Mouse (Mus musculus) adrenal gland, postnatal 4 days (tissue): ENCODE measurements around the gene Gm20521. TPM values are rescaled to one million over a fixed set of nuclear protein-coding genes. Genes with fewer than 3 reads are reported as not detected.
"Not testable (repeated sequence)": the region's sequence is repeated elsewhere in the genome, so short reads cannot be mapped to it uniquely, and the experiment has no call there.

Experiments used
- DNase-seq, 2 experiments: peaks; one replicate each; pipeline ENCODE4 v3.0.0; 2021 to 2022; ENCODE audit warnings: low spot score in 2 of 2, mixed read lengths in 2 of 2
- total RNA-seq, 2 experiments: library from RNA; stranded (reverse); gene quantifications; 2 replicates each; pipeline ENCODE4 v1.2.3; 2021

Gm20521 gene
- total RNA-seq, 2 experiments from 2014 or later = 5.5 to 13.0 TPM

DNA sequence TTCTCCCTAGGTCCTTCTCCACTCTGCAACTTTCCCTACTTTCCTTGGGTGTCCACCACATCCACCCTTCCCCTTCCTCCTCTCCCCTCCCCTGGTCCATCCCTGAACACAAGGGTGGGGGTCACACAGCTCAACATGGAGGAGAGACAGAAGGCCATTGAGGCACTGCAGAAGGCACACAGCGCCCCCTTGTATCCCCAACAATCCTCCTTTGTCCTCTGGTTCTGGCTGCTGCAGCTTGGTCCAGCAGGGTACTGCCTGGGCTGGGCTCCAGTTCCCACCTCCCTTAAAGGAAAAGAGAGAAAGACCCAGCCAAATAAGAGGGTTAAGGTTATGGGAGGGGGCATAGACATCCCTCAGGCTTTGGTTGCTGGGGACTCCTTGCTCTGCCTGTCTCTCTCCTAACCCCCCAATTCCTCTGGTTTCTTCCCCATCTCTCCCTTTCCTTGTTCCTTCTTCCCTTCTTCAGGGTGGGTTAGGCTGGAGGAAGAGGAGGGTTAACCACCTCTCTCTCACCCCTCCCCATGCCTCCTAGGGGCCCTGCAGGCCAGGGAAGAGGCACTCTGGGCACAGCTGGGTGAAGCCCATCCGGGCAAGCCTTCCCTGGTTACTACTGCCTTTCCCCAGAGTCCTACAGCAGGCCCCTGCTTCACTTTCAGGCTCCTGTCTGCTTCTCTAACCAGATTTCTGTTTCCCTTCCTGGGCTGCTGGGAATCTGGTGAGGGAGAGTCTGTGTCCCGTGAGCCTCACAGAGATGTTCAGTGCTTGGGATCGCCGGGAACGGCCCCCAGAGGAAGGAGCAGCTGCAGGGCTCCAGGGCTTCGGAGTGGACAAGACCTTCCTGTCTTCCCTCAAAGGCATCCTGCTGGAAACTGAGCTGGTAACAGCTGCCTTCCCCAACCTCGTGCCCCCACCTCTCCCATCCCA is 52.9 kb downstream of the Gm20521 start, which contains the start of gene Cmtm5:
Cmtm5 (plus strand) TSS at position 358 of the 927 bp plus-strand sequence.
- DNase-seq = no peak

DNA sequence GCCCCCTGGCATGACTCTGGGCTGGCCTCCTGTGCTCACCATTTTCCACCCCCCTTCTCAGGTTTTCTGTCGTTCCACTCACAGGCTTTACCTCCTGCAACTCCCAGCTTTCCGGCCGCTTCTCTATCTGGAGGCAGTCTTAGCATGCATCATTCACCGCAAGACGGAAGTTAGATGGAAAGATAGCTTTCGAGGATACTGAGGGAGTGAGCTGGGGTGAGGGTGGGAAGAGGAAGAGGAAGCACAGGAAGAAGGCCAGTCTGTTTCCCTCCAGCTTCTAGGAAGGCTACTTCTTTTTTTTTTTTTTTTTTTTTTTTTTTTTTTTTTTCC is 53.6 kb downstream of the Gm20521 start:
- no peak for DNase-seq

DNA sequence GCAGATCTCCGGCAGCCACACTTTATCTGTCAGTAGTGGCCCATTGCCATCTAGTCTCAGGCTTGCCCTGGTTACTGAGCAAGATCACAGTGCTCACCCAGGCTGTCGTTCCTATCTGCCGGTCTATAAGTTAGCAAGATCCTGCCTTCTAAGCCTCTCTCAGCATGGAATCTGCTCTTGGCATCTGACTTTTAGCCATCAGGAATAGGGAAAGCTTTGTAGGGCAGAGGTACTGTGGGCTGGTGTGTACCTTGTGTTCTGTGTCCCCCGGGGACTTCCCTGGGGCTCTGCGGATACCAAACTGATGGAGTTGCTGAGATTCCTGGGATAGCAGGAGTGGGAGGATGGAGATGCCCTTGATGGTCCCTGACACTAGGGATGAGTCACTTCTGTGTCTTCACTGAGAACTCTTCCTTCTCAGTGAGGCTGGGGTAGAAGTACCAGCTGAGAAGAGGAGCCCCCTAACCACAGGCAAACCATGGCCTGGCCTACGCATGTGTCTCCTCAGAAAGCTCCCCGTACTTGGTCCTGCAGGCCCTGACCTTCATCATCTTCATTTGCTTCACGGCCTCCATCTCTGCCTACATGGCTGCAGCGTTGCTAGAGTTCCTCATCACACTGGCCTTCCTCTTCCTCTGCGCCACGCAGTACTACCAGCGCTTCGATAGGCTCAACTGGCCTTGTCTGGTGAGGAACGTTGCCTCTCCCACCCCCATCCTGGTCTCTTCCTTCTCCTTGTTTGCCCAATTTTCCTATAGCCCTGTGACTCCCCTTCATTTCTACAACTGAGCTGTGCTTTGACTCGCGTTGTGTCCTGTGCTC is 54.3 kb downstream of the Gm20521 start:
- no peak for DNase-seq

DNA sequence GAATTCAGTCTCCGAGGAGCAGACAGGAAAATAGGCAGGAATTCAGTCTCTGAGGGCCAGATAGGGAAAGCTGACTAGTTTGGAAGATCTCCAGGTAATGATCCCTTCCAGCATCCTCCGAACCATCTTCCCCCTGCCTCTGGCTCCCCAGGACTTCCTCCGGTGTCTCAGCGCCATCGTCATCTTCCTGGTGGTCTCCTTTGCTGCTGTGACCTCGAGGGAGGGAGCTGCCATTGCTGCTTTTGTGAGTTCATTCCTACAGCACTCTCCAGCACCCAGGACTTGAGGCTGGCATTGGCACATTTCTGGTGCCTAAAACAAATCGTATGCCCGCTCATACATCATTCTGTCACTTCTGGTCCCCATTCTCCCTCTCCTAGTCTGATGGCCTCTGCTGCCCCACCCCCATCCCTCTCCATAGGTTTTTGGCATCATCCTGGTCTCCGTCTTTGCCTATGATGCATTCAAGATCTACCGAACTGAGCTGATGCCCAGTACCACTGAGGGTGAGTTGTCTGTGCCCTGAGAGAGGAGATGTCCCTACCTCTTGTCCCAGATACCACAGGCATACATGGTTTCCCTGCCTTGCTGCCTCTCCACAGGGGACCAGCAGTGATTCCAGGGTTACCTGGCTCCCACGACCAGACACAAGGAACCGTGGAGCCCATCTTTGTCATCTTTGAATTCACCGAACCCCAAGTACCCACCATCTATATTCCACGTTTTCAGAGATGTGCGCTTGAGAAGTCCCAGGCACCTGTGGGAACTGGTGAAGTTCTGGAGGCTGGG is 55.4 kb downstream of the Gm20521 start:
- DNase-seq = no peak

DNA sequence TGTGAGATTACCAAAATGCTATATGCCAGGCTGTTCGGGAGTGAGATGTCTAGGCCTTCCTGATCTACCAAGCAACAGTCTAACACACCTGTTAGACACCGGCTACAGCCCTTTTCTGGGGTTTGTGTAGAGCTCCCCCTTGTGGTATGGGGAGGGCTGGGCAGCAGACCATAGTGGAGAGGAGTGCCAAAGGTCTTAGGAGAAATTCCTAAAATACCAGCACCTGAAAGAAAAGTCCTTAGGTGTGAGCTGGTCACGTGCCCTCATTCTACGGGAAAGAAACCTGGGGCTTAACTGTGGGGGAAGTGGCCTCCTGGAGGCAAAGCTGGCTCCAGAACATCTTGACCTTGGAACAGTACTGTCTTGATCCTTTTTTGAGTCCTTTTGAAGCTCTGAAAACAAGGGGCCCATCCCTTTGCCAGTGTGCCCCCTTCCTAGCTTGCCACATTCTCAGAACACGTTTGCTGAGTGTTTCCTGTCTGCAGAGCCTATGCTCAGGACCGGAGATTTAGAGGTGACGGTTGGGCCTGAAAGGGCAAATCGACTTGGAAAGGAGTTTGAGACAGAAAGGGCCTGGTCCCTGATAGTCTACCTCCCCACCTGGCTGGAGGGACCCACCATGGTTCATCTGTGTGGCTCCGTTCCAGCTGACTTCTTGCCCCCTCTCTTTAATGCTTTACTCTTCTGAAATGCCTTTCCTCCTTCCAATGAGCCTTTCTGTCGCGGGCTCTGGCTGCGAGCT is 56.4 kb downstream of the Gm20521 start:
- DNase-seq = peak; percentile 30 to 38

DNA sequence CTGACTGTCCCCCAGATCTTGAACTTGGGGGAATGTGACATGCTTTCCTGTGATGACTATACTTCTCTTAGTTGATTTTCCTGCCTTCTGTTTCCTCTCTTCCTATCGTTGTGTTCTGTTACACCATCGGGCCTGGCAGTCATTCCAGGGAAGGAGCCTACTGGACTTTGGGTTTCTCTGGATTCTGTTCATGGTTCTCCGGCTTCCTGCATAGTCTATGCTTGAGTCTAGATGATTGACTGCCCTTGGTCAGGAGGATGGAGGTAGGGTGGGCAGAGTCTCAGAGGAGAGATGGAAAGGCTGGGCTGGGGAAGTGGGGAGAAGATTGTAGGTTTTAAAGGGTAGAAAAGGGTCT is 56.9 kb downstream of the Gm20521 start:
- DNase-seq = no peak

DNA sequence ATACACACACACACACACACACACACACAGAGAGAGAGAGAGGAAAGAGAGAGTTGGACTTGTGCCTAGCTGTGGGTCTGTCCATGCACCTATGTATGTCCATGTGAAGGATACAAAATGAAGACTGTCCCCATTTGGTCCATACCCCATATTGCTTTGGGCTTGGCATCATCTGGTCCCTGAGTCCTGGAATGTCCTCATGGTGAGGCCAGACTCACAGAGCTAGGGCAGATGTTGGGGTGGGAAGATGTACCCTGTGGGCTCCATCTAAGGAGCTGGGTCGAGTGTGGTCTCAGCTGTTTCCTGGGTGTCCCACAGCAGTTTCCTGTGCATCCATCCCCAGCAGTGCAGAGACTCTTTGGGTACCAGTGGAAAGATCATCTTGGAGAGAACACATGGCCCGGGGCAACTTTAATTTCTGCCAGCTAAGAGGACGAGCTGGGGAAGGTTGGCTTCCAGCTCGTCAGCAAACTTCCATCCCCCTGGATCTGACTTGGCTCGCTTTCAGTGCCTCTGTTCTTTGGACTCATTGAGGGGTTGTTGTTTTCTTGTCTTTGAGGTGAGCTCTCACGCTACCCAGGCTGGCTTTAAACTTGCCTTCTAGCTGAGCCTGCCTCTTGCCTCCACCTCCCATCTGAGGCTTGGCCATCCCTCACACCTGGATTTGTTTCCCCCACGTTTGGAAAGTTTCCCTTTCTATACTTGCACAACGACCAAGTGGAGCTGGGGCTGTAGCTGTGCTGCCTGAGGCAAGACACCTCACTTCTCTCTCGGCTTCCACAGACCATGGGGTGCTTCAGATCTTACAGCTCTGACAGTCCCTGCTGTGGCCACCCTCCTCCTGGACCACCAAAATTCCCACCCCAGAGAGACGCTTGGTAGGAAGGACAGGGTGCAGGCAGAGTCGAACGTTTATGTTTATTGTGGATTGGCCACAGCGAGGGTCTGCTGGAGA is 58.1 kb downstream of the Gm20521 start:
- DNase-seq = no peak

DNA sequence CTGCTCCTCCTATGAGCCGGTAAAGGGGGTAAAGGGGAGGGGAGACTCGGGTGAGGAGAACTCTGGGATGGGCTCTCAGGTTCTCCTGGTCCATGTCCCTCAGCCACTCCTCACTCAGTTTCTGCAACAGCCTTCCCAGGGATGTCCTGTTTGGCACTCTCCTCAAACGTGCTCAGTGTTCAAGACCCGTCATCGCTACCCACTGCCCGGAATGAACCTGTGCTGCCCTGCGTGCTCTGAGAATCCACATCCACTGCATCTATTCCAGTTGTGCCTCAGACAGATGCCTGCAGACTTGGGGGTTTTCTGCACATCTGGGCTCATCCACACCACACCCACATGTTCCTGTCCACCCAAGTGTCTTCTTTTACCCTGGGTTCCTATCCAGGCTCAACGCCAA is 59.2 kb downstream of the Gm20521 start:
- no peak for DNase-seq

DNA sequence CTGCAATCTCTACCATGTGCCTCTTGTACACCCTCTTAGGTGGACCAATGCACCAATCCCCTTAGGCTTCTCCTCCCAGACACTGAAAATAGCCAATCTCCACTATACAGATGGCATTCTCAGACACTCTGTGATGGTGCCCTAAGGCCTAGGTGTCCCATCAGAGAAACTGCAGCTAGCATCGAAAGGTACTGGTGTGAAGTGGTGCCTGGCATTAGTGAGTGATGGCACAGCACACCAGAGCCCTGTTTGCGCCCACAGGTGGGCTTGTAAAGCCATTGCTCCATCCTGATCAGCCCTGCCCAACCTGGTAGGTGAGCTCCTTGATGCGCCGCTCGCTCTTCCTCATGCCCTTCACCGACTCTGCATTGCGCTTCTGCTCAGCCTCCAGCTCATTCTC is 60.7 kb downstream of the Gm20521 start:
- no peak for DNase-seq

DNA sequence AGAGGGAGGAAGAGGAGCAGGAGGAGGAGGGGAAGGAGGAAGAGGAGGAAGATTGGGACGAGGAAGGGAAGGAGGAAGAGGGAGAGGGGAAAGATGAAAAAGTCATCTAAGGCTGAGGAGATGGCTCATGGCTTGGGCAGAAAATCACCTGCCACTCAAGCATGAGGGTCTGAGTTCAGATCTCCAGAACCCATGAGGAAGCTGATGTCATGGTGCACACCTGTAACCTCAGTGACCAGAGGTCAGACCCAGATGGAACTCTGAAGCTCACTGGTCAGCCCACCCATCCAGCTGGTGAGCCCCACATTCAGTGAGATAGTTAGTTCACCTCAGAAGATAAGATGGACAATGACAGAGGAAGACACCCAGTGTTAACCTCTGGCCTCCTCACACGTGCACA is 61.7 kb downstream of the Gm20521 start:
- no peak for DNase-seq

DNA sequence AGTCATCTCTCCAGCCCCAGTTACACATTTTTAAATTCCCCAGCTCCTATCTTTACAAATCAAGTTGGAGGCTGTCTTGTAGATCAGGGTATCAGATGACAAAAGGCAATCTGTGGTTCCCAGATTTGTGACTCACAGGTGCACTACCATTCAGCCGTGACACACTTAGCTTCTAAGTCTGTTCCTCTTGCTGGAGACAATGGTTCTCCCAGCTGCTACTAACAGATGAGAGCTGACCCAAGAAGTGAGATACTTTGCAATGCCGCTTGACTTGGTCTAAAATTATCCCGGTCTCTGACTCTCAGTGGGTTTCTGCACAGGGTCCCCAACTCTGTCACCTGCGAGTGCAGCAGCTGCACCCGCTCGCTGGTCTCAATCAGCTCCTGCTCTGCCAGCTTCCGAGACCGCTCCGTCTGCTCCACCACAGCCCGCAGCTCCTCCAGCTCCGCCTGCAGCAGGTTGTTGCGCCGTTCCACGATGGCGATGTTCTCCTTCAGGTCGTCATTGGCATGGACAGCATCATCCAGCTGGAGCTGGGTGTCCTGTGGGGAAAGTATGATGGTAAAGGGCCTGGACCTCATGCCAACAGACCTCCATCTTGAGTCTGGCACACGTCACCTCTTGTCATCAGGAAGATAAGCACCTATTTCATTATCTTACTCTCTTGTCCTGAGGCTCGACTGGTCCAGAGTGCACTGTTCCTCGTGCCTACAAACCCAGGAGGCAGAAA is 62.9 kb downstream of the Gm20521 start:
- DNase-seq = no peak

DNA sequence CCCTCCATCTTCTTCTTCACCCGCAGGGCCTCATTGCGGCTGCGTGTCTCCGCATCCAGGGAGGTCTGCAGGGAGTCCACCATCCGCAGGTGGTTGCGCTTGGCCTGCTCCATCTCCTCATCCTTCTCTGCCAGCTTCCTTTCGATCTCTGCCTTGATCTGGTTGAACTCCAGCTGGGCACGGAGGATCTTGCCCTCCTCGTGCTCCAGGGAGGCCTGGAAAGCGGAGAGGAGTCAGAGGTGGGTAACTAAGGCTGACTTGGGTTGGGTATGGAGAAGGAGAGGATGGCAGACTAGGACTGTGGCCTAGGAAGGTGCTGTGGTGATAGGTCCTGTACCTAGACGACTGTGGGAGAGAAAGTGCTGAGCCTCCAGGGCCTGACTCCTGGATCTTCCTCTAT is 63.8 kb downstream of the Gm20521 start:
- DNase-seq = not testable (repeated sequence)

Other genes starting within 250 kb of the Gm20521 start
- not detected for gene Gm17606, start 242.5 kb upstream of the Gm20521 start, total RNA-seq
- gene Cdh24, start 242.1 kb upstream of the Gm20521 start, total RNA-seq = 1 to 10 TPM; 4.0 to 5.2 TPM
- gene 1700123O20Rik, start 197.2 kb upstream of the Gm20521 start, total RNA-seq = 10 to 100 TPM; 38.2 to 43.0 TPM
- gene Acin1, start 196.5 kb upstream of the Gm20521 start, total RNA-seq = 100 to 1,000 TPM; 252 to 273 TPM
- under 1 TPM; 0.11 TPM for gene Gm29776, start 184.6 kb upstream of the Gm20521 start, total RNA-seq
- 1 to 10 TPM in 1 of 2 experiments, under 1 TPM in 1; 0.78 to 1.6 TPM for gene Cebpe, start 171.3 kb upstream of the Gm20521 start, total RNA-seq
- 10 to 100 TPM; 60.0 to 66.7 TPM for gene Slc7a8, start 101.5 kb upstream of the Gm20521 start, total RNA-seq
- under 1 TPM; 0.37 to 0.42 TPM for gene Rnf212b, start 69.3 kb upstream of the Gm20521 start, total RNA-seq
- 10 to 100 TPM; 17.9 to 18.3 TPM for gene Homez, start 12.5 kb upstream of the Gm20521 start, total RNA-seq
- gene Ppp1r3e, start 5.9 kb upstream of the Gm20521 start, total RNA-seq = 10 to 100 TPM; 16.9 to 21.0 TPM
- gene Bcl2l2, start 64 bp upstream of the Gm20521 start, total RNA-seq = 10 to 100 TPM; 55.3 to 65.3 TPM
- 100 to 1,000 TPM; 334 to 350 TPM for gene Pabpn1, start 9.1 kb downstream of the Gm20521 start, total RNA-seq
- gene Slc22a17, start 29.7 kb downstream of the Gm20521 start, total RNA-seq = 10 to 100 TPM; 63.7 to 68.4 TPM
- gene Efs, start 42.7 kb downstream of the Gm20521 start, total RNA-seq = 10 to 100 TPM; 13.2 to 13.9 TPM
- not detected for gene Il25, start 49.3 kb downstream of the Gm20521 start, total RNA-seq
- 1 to 10 TPM; 2.4 to 3.8 TPM for gene Cmtm5, start 52.8 kb downstream of the Gm20521 start, total RNA-seq
- 1 to 10 TPM in 1 of 2 experiments, under 1 TPM in 1; 0.81 to 4.9 TPM for gene Myh6, start 83.5 kb downstream of the Gm20521 start, total RNA-seq
- gene Gm17428, start 93.5 kb downstream of the Gm20521 start, total RNA-seq = not detected
- gene Myh7, start 111.2 kb downstream of the Gm20521 start, total RNA-seq = 10 to 100 TPM in 1 of 2 experiments, 1 to 10 TPM in 1; 5.3 to 21.8 TPM
- gene Ngdn, start 132.0 kb downstream of the Gm20521 start, total RNA-seq = 10 to 100 TPM; 44.2 to 47.5 TPM
- gene Zfhx2, start 208.9 kb downstream of the Gm20521 start, total RNA-seq = 10 to 100 TPM; 11.9 to 13.5 TPM
- 10 to 100 TPM; 21.0 to 21.3 TPM for gene Thtpa, start 211.3 kb downstream of the Gm20521 start, total RNA-seq
- gene Ap1g2, start 223.2 kb downstream of the Gm20521 start, total RNA-seq = 10 to 100 TPM; 30.3 to 34.0 TPM
- gene Jph4, start 233.5 kb downstream of the Gm20521 start, total RNA-seq = 10 to 100 TPM; 11.9 to 14.8 TPM